Mouse (Mus musculus) ES-E14 (cell line): ENCODE results near the gene Cyth3. TPM values are rescaled to one million over a fixed set of nuclear protein-coding genes. Genes with fewer than 3 reads are reported as not detected.

Experiments used
- DNase-seq: peaks from one replicate; pipeline ENCODE4 v3.0.0-alpha.2; 2013; ENCODE audit warnings: low read depth, low spot score
- H3K27ac ChIP-seq: 2 replicates; pipeline ENCODE4 v1.5.1; 2012; ENCODE audit warnings: low read depth, mild to moderate bottlenecking, low read length, moderate library complexity, mixed read lengths; ENCODE audit not compliant: poor library complexity, insufficient read depth, severe bottlenecking
- H3K36me3 ChIP-seq: 2 replicates; pipeline ENCODE4 v1.6.1; 2012; ENCODE audit warnings: mild to moderate bottlenecking, low read length, moderate library complexity, mixed read lengths; ENCODE audit not compliant: control insufficient read depth, poor library complexity, insufficient read depth, severe bottlenecking
- H3K4me1 ChIP-seq, 2 experiments: fragments of 150-350 bp in 1 of 2; sonication (generic) in 1 of 2; 2 replicates each; pipeline ENCODE4 v1.6.1; 2012; ENCODE audit warnings: low read length in 2 of 2, mild to moderate bottlenecking in 1 of 2, mixed read lengths in 1 of 2; ENCODE audit not compliant: control insufficient read depth in 2 of 2, insufficient read depth in 2 of 2, poor library complexity in 1 of 2
- H3K4me3 ChIP-seq, 2 experiments: fragments of 150-350 bp in 1 of 2; sonication (generic) in 1 of 2; 2 replicates each; pipeline ENCODE4 v1.5.1; 2012; ENCODE audit warnings: low read length in 2 of 2, low read depth in 1 of 2, mild to moderate bottlenecking in 1 of 2, mixed read lengths in 1 of 2; ENCODE audit not compliant: insufficient read depth in 1 of 2, poor library complexity in 1 of 2, severe bottlenecking in 1 of 2
- H3K9ac ChIP-seq: 2 replicates; pipeline ENCODE4 v1.6.1; 2012; ENCODE audit warnings: low read depth, mild to moderate bottlenecking, low read length, mixed read lengths; ENCODE audit not compliant: poor library complexity, insufficient read depth, severe bottlenecking
- H3K9me3 ChIP-seq: fragments of 150-350 bp; sonication (generic); 2 replicates; pipeline ENCODE4 v1.6.1; 2012; ENCODE audit warnings: low read depth, mild to moderate bottlenecking, low read length; ENCODE audit not compliant: control insufficient read depth, insufficient read depth
- CHD2 ChIP-seq: IDR thresholded peaks from 2 replicates; pipeline ENCODE4 v1.6.1; 2014; ENCODE audit warnings: mild to moderate bottlenecking, low read depth, low read length, inconsistent platforms
- HCFC1 ChIP-seq: IDR thresholded peaks from 2 replicates; pipeline ENCODE4 v1.6.1; 2012; ENCODE audit warnings: low read length, inconsistent platforms, borderline replicate concordance; ENCODE audit not compliant: insufficient read depth
- MAFK ChIP-seq: IDR thresholded peaks from 2 replicates; pipeline ENCODE4 v1.6.1; 2014; ENCODE audit warnings: mild to moderate bottlenecking, low read depth, low read length, inconsistent platforms; ENCODE audit not compliant: insufficient read depth
- ZC3H11A ChIP-seq: IDR thresholded peaks from 2 replicates; pipeline ENCODE4 v1.6.1; 2012; ENCODE audit warnings: low read depth, mild to moderate bottlenecking, inconsistent platforms, low read length, borderline replicate concordance
- ZNF384 ChIP-seq: IDR thresholded peaks from 2 replicates; pipeline ENCODE4 v1.6.1; 2012; ENCODE audit warnings: low read depth, low read length, inconsistent platforms
- in situ Hi-C, 2 experiments: fragments of 600-800 bp; cut with MboI; formaldehyde crosslinking; loops; one replicate each; pipeline ENCODE4 v1.15.1; 2025; ENCODE audit warnings: low sequenced_read_pairs in 2 of 2, inconsistent platforms in 1 of 2; ENCODE audit not compliant: unreplicated experiment in 2 of 2
- total RNA-seq: library from RNA; depleted of rRNA; stranded (reverse); fragments of 300-350 nt; gene quantifications from 2 replicates; pipeline ENCODE4 v1.2.3, GENCODE M21; 2012

Cyth3 gene
- total RNA-seq, 1 experiment, result 11.0 TPM

DNA sequence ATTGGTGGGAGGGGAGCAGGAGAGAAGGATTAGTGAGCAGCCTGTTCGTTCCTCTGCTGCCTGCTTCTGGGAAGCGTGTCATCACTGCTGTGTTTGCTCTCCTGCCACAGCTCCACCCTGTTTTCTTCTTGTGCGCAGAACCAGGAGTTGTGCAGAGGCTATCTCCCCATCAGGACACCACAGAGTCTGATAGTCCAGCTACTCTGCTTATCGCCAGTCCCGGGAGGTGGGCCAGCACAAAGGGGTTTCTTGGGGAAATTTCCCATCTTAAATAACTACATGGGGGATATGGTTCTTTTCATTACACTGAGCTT, 11.3 kb downstream of the Cyth3 start:
- no peaks in the 10 kb centered on the region for H3K9me3 ChIP-seq
- H3K36me3 ChIP-seq, result no peaks in the 10 kb centered on the region
- in situ Hi-C loops, result no loop called here
- H3K4me3 ChIP-seq, result no peak overlapping the region
- no peak for TF ChIP-seq ZNF384
- TF ChIP-seq ZC3H11A, result no peak
- TF ChIP-seq HCFC1, result no peak
- no peak for TF ChIP-seq CHD2
- TF ChIP-seq MAFK, result no peak
- H3K27ac ChIP-seq, result no peak overlapping the region
- peaks cover 0 to 2% of the 10 kb centered on the region in 2 experiments; a peak in 1 of 4 replicates for H3K4me1 ChIP-seq
- no peak for DNase-seq
- no peak overlapping the region for H3K9ac ChIP-seq

DNA sequence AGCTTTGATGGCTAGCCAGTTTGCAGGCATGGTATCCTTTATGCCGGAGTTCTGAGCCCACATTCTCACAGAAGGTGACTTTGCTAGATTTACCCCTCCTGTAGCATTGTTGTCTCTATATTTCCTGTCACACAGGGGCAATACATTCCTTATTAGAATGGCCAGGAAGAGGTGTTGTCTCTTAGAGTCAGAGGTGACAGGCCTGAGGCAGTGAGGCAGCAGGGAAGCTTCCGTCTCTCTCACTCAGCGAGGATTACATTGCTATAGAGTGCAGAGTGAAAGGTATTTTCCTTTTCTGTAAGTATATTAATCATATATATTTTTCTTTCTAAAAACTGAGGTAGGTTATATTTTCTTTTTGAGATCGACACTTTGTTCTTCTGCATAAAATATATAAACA, 11.6 kb downstream of the Cyth3 start:
- TF ChIP-seq HCFC1, result no peak
- no peak for TF ChIP-seq ZC3H11A
- no peak for TF ChIP-seq ZNF384
- TF ChIP-seq MAFK, result no peak
- no peak for TF ChIP-seq CHD2
- Histone ChIP-seq H3K4me3 (no peak overlapping the region), H3K9ac (no peak overlapping the region), H3K9me3 (no peaks in the 10 kb centered on the region), H3K36me3 (no peaks in the 10 kb centered on the region), H3K27ac (no peak overlapping the region), H3K4me1 (peaks cover 0 to 2% of the 10 kb centered on the region in 2 experiments; a peak in 1 of 4 replicates)
- in situ Hi-C loops, result no loop called here
- no peak for DNase-seq

DNA sequence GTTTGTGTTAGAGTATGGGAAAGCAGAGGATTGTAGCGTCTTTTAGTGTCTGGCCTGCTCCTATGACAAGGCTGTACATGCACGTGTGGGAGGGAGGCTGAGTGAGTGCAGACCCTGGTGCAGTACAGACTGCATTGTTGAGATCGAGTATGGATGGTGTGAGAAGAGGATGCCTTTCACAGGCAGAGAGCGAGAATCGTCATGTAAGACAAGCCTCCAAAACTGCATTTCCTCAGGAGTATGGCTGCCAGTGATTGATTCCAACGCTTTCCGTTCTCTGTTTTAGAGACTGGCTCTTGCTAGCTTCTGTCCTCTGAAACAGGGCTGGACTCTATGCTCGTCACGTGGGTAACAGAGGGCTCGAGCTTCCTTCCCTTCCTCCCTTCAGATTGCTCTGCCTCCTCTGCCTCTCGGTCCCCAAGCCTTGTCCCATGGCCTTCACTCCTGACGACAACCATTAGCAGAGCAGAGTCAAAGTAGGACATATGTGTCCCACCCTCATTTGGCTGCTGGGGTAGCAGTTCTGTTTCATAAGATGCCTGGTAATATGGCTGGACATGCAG, 12.4 kb downstream of the Cyth3 start:
- Histone ChIP-seq H3K9ac (no peak overlapping the region), H3K36me3 (no peaks in the 10 kb centered on the region), H3K4me3 (no peak overlapping the region), H3K9me3 (no peaks in the 10 kb centered on the region), H3K27ac (no peak overlapping the region), H3K4me1 (peaks cover 0 to 2% of the 10 kb centered on the region in 2 experiments; a peak in 1 of 4 replicates)
- in situ Hi-C loops, result no loop called here
- no peak for DNase-seq
- TF ChIP-seq MAFK (no peak), HCFC1 (no peak), ZNF384 (no peak), ZC3H11A (no peak), CHD2 (no peak)

DNA sequence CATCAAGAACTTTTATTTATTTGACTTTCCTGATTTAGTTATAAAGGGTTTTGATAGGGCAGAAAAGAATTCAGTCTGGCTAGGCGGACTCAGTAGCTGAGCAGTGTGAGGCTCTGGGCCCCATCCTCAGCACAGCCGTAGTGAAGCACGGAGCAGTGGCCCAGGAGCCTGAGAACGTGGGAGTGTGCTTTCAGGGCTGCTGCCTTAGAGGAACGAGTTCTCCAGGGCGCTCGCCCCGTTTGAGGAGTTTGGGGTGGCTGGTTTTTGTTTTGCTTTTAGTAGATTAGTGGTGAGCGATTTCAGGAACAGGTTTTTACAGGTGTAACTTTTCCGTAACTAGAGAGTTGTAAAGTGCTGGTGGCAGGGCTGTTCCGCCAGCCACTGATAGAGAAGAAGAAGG, 13.1 kb downstream of the Cyth3 start:
- no peak for DNase-seq
- Histone ChIP-seq H3K27ac (no peak overlapping the region), H3K36me3 (no peaks in the 10 kb centered on the region), H3K9me3 (no peaks in the 10 kb centered on the region), H3K9ac (no peak overlapping the region), H3K4me3 (no peak overlapping the region), H3K4me1 (peaks cover 0 to 2% of the 10 kb centered on the region in 2 experiments; a peak in 1 of 4 replicates)
- in situ Hi-C loops, result no loop called here
- TF ChIP-seq ZNF384, result no peak
- TF ChIP-seq CHD2, result no peak
- no peak for TF ChIP-seq ZC3H11A

DNA sequence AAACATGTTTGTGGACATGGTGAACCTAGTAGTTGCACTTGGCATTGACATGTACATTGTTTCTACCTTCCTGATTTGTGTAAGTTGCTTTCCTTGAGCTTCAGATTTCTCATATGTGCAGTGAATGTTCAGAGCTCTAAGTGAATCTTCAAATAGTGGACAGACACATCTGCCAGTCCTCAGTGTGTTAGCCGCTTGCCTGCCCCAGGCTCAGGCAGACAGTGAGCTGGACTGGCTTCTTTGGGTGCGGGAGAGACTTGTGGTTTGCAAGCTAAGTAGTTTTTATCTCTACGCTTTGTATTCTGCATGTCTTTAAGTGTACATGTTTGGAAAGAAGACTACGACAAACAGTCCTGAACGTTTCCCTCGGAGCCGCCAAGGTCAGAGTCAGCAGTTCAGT, 13.9 kb downstream of the Cyth3 start:
- Histone ChIP-seq H3K9me3 (no peaks in the 10 kb centered on the region), H3K4me1 (peaks cover 0 to 2% of the 10 kb centered on the region in 2 experiments; a peak in 1 of 4 replicates), H3K4me3 (no peak overlapping the region), H3K36me3 (no peaks in the 10 kb centered on the region), H3K9ac (no peak overlapping the region), H3K27ac (no peak overlapping the region)
- TF ChIP-seq HCFC1 (no peak), ZC3H11A (no peak), ZNF384 (no peak), CHD2 (no peak), MAFK (no peak)
- in situ Hi-C loops, result no loop called here
- no peak for DNase-seq
